Mouse (Mus musculus): ENCODE data around the gene Kat6b.
"Not testable (repeated sequence)": the region's sequence is repeated elsewhere in the genome, so short reads cannot be mapped to it uniquely, and the experiment has no call there.

DNA sequence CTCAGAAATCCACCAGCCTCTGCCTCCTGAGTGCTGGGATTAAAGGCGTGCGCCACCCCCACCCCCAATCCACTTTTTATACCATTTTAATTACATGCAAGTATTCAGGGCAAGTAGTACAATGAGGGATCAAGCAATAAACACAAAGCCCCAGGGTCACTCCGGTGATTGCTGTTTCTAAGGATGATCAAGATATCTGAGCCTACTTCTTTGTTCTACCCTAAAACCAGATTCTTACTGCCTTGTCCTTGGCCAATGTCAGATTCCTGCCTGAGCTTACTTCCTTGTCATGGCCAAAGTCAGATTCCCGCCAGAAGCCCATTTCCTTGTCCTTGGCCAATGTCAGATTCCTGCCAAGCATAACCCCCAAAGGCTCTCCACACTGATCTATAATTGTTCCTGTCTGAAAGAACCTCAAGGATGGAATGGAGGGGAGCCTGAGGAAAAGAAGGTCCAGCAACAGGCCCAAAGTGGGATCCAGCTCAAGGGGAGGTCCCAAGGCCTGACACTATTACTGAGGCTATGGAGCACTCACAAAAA lies 6.6 kb upstream of the Kat6b start:
- TF ChIP-seq EP300 (IDR thresholded peaks at IDR 0.05; ENCODE audit: low read length); MAFK (IDR thresholded peaks at IDR 0.05; ENCODE audit: insufficient replicate concordance, low read length): not testable (repeated sequence)

All from CH12.LX (cell line).